Mouse (Mus musculus) lung, adult 2 months (tissue): ENCODE data around the gene Plxnc1.

Experiments
- CTCF ChIP-seq: fragments of 200-500 bp; IDR thresholded peaks from 2 replicates; pipeline ENCODE4 v1.5.1; 2011; ENCODE audit warnings: mild to moderate bottlenecking, low read length, control low read depth; ENCODE audit not compliant: insufficient read depth
- POLR2A ChIP-seq: fragments of 200-500 bp; IDR thresholded peaks from 2 replicates; pipeline ENCODE4 v1.6.1; 2011; ENCODE audit warnings: low read depth, mild to moderate bottlenecking, control low read depth, low read length, borderline replicate concordance; ENCODE audit errors: extremely low read depth

- TF ChIP-seq CTCF, result no peak
- no peak for TF ChIP-seq POLR2A
Observed at GRCm38 (mm10) chr10:94794666-94795244, 149.9 kb downstream of the Plxnc1 start.
